Mouse (Mus musculus) layer of hippocampus, postnatal 25 days (tissue): ENCODE measurements around the gene Msi1. TPM values are rescaled to one million over a fixed set of nuclear protein-coding genes. Genes with fewer than 3 reads are reported as not detected.

ENCODE experiments used
- DNase-seq, 2 experiments: peaks; one replicate each; pipeline ENCODE4 v3.0.0; 2022; ENCODE audit warnings: mixed read lengths in 2 of 2, low spot score in 1 of 2; ENCODE audit errors: extremely low spot score in 1 of 2
- total RNA-seq, 2 experiments: library from RNA; stranded (reverse); gene quantifications; 2 replicates each; pipeline ENCODE4 v1.2.3; 2021

The Msi1 gene
- total RNA-seq, 2 experiments from 2014 or later, result 52.5 to 57.1 TPM

DNA sequence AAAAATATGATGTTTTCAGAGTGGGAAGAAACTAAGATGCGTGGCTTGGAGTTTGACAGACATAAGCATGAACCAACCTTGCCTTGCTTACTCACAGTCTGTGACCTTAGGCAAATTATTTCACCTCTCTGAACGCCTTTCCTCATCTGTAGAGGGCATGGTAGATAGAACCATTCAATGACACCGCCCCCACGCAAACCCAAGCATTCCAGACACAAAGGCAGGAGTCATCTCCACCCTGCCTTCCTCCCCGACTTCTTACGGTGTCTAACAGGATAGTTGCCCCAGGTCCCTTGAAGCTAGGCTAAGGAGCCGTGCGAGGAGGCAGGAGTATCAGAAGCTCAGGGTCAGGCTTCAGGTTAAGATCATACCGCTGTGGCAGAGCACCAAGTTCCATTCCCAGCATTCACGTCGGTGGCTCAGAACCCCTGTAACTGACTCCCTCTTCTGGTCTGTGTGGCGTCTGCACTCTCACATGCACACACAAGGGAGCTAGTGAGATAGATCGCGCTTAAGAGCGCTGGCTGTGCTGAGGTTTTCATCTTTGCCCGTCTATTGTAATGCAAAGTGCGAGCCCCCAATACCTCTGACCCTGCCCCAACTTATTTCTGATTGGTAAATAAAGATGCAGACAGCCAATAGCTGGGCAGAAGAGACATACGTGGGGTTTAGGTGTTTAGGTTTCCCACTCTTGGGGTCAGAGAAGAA, 35.2 kb downstream of the Msi1 start:
- no peak for DNase-seq

DNA sequence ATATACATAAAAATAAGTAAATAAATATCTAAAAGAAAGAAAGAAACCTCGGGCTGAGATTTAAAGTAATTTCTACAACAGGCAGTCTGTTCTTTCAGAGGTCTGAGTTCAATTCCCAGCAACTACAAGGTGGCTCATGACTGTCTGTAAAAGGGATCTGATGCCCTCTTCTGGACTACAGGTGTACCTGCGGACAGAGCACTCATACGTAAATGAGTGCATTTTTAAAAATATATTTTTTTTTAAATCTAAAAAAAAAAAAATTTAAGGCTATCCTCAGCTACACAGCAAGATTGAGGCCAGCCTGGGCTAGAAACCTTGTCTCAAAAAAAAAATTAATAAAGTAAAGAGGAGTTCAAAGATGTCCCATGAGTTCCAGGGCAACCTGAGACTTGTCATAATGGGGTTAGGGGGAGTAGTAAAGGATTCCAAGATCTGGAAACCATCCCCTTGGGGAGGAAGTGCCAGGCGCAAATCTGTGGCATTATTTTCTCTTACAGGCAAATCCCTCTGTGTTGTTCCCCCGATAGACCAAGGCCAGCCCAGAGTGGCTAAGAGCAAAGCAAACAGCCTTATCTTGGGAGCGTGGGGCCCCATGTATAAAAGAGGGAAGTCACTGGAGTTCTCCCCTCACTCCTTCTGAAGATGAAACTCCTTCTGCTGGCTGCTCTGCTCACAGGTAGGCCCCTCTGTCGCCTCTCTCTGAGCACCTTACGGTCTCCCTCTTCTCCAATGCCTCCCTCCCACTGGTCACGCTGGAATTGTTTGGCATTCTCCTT, 36.4 kb downstream of the Msi1 start, which contains the start of gene Pla2g1b:
Gene Pla2g1b, plus strand, starts transcription at position 621 of the 779 bp plus-strand sequence.
- DNase-seq, result no peak

DNA sequence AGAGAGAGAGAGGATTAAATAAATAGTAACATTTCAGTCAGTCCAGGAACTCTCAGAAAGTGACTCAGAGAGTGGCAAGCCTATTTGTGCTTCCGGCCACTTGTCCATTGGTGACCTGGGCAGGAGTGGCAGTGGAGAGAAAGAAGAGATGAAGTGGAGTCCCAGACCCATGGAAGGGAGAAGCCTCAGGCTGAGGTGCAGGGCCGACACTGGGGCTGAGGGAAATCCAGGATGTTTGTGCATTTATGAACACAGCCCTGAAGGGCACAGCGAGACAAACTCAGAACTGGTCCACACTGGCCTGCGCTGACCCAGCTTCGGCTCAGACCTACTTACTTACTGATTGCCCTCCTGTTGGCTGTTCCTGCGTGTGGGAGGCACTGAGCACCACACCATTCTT, 40.4 kb downstream of the Msi1 start:
- no peak for DNase-seq

DNA sequence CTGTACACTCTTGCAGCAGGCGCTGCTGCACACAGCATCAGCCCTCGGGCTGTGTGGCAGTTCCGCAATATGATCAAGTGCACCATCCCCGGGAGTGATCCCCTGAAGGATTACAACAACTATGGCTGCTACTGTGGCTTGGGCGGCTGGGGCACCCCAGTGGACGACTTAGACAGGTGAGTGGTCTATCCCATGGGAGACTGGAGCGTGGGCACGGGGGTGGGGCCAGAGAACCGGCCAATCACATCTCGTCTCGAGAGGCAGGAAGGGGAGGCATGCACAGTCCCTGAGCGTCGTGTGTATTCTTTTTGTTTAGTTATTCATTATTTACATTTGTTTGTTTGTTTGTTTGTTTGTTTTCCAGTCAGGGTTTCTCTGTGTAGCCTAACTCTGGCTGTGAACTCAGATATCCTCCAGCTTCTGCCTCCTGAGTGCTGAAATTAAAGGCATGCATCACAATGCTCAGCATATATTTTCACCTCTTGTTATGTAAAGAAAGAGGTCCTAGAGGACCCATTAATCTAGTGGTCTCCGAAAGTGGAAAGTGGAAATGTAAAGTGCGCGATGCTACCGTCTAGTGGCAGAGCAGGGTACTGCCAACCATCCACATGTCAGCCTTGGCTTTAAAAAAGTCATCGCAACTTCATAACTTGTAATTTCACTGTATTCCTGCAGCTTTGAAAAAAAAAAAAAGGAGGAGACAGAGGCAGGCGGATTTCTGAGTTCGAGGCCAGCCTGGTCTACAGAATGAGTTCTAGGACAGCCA, 41.5 kb downstream of the Msi1 start:
- DNase-seq, result peak; percentile 38 to 71

DNA sequence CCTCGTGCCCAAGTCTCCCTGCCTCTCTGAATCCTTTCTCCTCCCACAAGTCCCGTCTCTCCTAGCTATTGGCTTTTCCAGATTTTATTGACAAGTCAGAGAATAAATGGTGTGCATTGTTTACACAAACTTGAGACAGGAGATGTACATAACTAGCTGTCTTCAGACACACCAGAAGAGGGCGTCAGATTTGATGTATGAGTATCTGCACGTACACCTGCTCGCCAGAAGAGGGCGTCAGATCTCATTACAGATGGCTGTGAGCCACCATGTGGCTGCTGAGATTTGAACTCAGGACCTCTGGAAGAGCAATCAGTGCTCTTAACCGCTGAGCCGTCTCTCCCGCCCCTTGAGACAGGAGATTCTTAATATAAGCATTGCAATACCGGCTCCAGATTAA, 43.8 kb downstream of the Msi1 start:
- DNase-seq, result no peak

DNA sequence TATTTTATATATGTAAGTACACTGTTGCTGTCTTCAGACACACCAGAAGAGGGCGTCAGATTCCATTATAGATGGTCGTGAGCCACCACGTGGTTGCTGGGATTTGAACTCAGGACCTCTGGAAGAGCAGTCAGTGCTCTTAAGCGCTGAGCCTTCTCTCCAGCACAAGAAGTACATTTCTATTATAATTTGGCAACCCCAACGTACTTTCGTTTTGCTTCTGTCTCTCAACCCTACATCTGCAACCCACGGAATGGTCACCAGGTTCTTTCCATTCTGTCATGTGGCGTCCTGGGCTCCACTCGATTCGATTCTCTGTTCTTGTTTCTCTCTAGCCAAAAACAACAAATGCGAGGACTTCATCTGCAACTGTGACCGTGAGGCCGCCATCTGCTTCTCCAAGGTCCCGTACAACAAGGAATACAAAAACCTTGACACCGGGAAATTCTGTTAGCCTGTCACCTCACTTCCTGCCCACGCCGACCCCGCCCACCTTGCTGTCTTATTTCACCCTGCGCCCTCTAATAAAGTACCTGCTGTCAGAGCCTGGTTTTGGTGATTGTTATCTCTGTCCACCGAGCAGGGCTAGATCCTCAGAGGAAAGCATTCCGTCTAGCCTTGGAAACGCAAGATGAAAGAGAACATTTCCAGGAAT, 44.9 kb downstream of the Msi1 start:
- no peak for DNase-seq

DNA sequence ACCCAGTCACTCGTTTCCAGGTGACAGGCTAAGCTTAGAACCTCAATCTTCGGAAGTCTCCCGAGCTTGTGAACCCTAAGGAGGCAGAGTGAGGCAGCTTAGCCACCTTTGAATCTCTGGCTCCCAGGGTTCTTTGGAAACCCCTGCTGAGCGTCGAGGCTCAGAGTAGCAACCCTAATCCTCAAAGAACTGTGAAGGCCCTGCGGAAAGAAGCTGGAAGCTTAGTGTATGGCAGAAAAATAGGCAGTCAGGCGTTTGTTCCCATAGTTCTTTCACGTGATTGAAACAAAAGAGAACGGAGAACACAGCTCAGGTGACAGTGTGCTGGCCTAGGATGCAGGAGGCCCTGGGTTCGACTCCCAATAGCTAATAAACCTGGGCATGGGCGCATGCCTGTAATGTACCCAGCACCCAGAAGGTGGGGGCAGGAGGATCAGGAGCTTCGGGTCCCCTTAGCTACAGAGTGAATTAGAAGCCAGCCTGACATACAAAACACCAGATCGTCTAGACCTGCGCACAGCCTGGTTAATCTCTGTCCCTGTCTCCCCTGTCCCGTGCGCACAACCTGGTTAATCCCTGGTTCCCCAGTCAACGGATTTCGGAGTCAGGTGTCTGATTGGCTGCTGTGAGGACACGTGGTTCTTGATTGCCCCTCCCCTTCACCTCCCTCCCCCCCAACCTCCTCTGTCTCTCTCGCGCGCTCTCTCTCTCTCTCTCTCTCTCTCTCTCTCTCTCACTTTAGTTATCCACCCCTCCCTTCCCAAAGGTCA, 46.1 kb downstream of the Msi1 start:
- peak; percentile 31 for DNase-seq

DNA sequence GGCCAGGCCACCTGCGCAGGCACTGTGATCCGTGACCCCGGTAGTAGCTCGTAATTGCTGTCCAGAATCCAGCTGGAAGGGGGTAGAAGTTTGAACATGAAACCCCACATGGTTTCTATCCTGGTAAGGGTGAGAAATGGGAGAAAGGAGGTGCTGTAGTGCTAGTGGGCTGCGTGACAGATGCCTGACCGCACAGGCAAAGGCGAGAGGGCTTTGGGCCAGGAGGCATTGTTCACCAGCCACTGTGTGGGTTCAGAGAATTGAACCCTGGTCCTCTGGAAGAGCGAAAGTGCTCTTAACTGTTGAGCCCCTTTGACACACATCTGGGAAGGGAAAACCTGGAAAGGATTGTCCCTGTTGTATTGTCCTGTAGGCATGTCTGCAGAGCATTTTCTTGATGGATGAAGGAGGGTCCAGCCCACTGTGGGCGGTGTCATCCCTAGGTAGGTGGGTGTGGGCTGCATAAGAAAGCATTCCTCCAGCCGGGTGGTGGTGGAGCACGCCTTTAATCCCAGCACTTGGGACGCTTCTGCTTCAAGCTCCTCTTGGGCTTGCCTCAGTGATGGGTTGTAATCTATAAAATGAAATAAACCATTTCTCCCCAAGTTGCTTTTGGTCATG, 46.8 kb downstream of the Msi1 start:
- DNase-seq, result no peak

DNA sequence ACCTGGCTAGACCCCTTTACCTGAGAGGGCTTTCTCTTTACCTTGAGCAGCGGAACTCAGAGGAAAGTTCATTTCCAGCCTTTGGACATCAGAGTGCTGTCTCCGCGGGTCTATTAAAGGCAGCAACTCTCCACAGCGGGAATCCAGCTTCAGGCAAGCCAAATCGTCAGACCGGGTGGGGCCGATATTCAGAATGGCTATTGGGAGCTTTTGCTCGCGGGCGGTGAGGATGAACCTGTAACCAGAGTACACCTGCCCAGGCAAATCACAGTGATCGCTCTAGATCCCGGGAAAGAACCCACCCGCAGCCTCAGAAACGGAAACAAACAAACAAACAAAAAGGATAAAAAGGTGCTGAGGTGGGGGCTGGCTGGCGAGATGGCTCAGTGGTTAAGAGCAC, 50.2 kb downstream of the Msi1 start:
- DNase-seq, result no peak

DNA sequence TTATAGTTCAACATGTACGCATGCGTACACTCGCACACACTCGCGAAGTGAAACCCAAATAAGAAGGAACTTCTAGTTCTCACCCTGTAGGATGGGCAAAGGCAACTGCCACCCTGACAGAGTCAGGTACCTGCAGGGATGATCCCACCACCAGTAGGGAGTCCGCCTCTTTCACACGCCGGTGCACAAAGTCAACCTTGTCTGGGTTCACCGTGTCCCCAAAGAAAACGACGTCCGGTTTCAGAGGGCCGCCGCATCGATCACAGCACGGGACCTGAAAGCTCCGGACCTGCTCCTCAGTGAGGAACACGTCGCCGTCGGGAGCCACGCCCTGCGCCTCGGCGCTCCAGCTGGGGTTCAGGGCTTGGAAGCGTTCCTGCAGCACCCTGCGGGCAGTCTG, 50.7 kb downstream of the Msi1 start:
- DNase-seq, result no peak

DNA sequence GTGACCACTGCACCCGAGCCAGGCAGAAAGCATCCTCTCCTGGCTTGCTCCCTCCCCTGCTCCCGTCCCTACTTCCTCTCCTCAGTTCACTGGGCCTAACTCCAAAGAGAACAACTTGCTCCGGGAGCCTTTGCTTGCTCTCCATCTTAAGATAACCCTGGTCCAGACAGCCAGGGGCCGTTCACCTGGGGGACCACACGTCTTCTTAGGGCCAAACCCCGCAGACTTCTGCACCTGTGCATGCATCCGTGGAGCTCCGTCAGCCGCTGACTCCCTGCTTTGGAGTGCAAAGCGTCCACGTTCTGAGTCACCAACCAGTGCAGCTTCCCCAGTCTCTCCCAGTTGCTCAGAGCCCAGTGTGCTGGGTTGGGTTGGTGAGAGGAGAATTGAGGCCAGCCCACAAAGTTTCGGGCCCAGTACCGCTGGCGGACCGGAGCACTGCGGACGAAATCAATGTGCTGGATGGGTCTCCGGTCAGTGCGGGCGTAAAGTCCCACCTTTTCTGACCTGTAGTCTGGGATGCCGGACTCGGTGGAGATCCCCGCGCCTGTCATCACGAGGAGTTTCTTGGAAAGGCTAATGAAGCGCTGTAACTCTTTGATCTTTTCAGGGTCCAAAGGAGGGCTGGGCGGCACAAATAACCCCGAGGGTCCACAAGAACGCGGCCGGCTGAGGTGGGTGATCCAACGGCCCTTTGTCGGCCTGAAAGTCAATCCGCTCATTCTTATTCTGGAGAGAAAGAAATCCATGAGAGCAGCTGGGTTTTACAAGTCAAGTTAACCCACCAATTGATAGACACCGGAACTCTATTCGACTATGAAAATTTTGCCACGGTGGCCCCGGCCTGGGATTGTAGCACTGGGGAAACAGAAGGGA, 53.2 kb downstream of the Msi1 start:
- DNase-seq, result no peak

DNA sequence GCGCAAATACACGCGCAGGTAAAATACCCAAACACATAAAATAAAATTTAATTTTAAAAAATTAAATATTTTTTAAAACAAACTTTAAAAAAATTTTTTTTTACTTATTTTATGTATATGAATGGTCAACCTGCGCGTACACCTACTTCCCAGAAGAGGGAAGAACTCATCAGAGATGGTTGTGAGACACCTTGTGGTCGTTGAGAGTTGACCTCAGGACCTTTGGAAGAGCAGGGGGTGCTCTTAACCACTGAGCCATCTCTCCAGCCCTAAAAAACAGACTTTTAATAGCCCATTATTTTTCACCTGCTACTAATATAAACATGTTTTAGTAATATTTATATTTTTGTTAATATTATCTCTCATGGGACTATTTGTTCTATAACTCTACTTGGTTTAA, 54.0 kb downstream of the Msi1 start:
- no peak for DNase-seq

DNA sequence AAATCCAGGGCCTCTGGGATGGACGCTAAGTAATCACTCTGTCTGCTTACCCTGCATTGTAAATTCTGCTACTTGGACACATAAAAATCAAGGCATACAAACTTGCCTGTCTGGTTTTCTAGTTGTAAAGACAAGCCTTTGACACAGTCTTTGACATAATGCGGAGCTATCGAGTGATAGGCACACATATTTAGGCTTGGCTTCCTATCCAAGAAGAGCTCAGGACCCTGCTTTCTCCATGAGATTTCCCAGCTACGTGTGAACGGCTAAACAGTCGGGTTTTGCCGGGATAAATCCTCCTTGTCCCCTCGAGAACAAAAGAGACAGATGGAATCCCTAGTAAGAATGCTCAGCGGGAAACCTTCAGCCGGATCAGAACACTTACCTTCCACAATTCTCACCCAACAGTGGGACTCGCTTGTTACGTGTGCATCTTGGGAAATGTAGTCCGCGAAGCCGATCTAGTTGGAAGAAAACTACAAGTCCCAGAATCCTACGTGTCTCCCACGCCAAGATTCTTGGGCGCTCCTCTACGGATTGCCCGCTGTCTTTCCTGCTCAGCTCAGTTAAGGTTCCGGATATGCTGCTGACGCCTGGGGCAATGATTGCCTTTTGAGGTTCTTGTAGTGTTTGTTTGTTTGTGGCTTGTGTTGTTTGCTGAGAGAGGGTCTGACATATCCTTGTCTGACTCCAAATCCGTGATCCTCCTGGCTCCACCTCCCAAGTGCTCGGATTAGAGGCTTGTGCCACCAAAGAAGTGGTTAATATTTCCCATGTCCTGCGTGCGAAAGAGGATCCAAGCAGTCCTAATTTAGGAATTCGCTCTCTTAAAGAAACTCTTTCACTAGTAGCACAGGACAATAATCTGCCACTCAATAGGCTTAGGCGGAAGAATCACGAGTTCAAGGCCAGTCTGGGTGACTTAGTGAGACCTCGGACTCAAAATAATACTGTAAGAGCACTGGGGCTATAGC, 54.8 kb downstream of the Msi1 start, which contains the start of gene Sirt4:
Gene Sirt4, minus strand, starts transcription at position 779 of the 974 bp plus-strand sequence.
- DNase-seq, result peak in 1 of 2 experiments; percentile 56

DNA sequence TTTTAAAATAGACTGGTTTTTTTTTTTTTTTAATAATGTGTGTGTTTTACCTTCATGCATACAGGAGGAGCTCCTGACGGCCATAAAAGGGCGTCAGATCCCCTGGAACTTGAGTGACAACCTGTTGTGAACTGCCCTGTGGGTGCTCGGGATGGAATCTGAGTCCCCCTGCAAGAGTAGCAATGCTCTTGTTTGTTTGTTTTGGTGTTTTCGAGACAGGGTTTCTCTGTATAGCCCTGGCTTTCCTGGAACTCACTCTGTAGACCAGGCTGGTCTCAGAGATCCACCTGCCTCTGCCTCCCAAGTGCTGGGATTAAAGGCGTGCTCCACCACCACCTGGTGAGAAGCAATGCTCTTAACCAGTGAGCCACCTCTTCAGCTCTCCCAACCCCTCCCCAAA, 55.6 kb downstream of the Msi1 start:
- no peak for DNase-seq

DNA sequence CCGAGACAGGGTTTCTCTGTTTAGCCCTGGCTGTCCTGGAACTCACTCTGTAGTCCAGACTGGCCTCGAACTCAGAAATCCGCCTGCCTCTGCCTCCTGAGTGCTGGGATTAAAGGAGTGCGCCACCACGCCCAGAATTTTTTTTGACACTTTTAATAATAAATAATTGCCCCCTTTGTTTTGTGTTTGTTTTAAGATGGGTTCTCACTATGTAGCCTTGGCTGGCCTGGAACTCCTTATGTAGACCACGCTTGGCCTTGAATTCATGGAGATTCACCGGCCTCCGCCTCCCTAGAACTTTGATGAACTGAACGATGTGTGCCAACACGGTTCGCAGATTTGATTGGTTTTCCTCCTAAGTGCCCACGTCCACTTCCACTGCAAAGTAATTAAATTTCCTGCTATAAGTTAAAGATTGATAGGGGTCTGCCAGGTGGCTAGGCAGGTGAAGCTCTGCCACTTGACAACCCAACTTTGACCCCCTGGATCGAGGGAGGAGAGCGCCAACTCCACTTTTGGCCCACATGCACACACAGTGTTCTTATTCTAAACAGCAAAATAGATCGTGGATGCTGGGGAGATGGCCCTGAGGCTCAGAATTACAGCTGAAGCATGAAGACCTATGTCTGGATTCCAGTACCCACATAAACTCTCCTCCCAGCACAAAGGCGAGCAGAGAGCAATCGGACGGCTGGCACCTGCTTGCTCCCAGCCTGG, 56.2 kb downstream of the Msi1 start:
- no peak for DNase-seq

DNA sequence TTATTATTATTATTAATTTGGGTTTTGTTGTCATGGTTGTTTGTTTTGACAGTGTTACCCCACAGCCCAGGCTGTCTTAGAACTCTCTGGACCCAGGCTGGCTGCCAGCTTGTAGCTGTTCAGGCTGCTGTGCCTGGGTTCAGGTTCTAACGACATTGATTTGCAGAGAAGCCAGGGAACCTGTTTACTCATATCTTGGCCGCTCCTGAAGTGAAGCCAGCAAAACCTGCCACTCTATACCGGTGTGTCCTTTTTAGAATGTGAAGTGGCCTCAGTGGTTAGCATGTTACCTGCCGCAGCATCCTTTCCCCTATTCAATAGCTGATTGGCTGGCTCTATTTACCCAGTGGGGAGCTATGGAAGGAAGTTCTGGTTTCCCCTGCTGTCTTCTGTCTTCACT, 57.3 kb downstream of the Msi1 start:
- DNase-seq, result no peak

DNA sequence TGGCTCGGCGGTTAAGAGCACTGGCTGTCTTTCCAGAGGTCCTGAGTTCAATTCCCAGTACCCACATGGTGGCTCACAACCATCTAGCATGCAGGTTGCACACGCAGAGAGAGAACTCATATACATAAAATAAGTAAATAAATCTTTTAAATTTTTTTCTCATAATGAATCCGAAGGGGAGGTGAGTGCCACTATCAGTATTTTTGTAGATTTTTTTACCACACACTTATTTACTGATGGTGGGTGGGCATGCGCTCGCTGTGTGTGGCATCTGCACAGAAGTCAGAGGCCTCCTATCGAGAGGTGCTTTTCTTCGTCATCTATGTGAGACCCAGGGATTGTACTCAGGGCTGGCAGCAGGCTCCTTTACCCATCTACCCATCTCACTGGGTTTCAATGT, 58.0 kb downstream of the Msi1 start:
- DNase-seq, result no peak
